Mouse (Mus musculus) hindbrain, embryonic 10.5 days (tissue): Measurements from ENCODE around the gene Tbx3. TPM values are rescaled to one million over a fixed set of nuclear protein-coding genes. Genes with fewer than 3 reads are reported as not detected.
A peak's percentile ranks its signal among the peaks of the same experiment; 100 is the strongest.

Source experiments
- DNase-seq: peaks from one replicate; pipeline ENCODE4 v3.0.0-alpha.2; 2017; ENCODE audit warnings: low spot score
- H3K27ac ChIP-seq: fragments of 300-500 bp; sonication (generic); 2 replicates; pipeline ENCODE4 v1.5.1; 2016; ENCODE audit warnings: mild to moderate bottlenecking, moderate library complexity
- H3K27me3 ChIP-seq: fragments of 300-500 bp; sonication (generic); 2 replicates; pipeline ENCODE4 v1.6.1; 2016; ENCODE audit warnings: mild to moderate bottlenecking; ENCODE audit not compliant: poor library complexity, insufficient read depth, severe bottlenecking
- H3K36me3 ChIP-seq: fragments of 300-500 bp; sonication (generic); 2 replicates; pipeline ENCODE4 v1.6.1; 2016; ENCODE audit warnings: mild to moderate bottlenecking, moderate library complexity
- H3K4me1 ChIP-seq: fragments of 300-500 bp; sonication (generic); replicated peaks from 2 replicates; pipeline ENCODE4 v1.6.1; 2016; ENCODE audit warnings: mild to moderate bottlenecking
- H3K4me3 ChIP-seq: fragments of 300-500 bp; sonication (generic); 2 replicates; pipeline ENCODE4 v1.5.1; 2016; ENCODE audit warnings: mild to moderate bottlenecking, moderate library complexity
- H3K9me3 ChIP-seq: fragments of 300-500 bp; sonication (generic); 2 replicates; pipeline ENCODE4 v1.6.1; 2016; ENCODE audit warnings: mild to moderate bottlenecking, moderate library complexity
- WGBS: fragments of 180-500 bp; shearing (Covaris S2); methylation state at CpG from one replicate; pipeline ENCODE4 v1.1.7; 2016; 5-methylcytosine and 5-hydroxymethylcytosine counted together
- polyA plus RNA-seq: library from polyadenylated mRNA; unstranded; fragments of >200 nt; fragmentation: Nextera tagmentation; extraction: Ambion mirVana; gene quantifications from 2 replicates; pipeline ENCODE4 v1.2.1, GENCODE M21; 2016

Tbx3 gene
- polyA plus RNA-seq, 1 experiment from 2014 or later, result 5.8 TPM

DNA sequence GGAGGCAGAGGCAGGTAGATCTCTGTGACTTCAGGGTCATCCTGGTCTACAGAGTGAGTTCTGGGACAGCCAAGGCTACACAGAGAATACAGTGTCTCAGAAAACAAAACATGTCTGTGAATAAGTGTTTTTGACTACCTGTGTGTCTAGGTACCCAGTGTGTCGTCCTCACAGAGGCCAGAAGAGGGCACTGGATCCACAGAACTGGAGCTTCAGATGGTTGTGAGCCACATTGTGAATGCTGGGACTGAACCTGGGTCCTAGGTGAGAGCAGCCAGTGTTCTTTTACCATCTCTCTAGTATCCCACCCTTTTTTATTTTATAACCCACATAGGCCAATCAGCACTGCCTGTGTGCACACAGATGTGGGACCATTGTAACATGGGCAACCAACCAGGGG lies 32.6 kb downstream of the Tbx3 start:
- no peak for DNase-seq
- Histone ChIP-seq H3K36me3 (no peaks in the 10 kb centered on the region), H3K4me1 (peaks cover 14% of the 10 kb centered on the region; the same call in 1 of the 2 replicates), H3K27ac (no peak overlapping the region), H3K9me3 (no peaks in the 10 kb centered on the region), H3K4me3 (no peak overlapping the region), H3K27me3 (peaks cover 93% of the 10 kb centered on the region)
- WGBS, result 70% methylated on average over 1 of the region's 1 CpGs

- Histone ChIP-seq H3K27me3 (peaks cover 99% of the 10 kb centered on the region), H3K27ac (no peak overlapping the region), H3K9me3 (peaks cover 4% of the 10 kb centered on the region; the same call in 1 of the 2 replicates), H3K4me1 (peaks cover 14% of the 10 kb centered on the region; the same call in 1 of the 2 replicates), H3K4me3 (no peak overlapping the region), H3K36me3 (no peaks in the 10 kb centered on the region)
- WGBS, result 54% methylated on average over 7 of the region's 7 CpGs
- no peak for DNase-seq
Observed at GRCm38 (mm10) chr5:119704900-119705299, 34.4 kb downstream of the Tbx3 start.

GRCm38 (mm10) chr5:119706467-119706866 lies 36.0 kb downstream of the Tbx3 start:
- H3K4me3 ChIP-seq, result peak overlapping the region; percentile 38
- no peaks in the 10 kb centered on the region for H3K36me3 ChIP-seq
- WGBS, result under 1% methylated on average over 17 of the region's 17 CpGs

GRCm38 (mm10) chr5:119708850-119709585 lies 38.5 kb downstream of the Tbx3 start:
- Histone ChIP-seq H3K27me3 (peaks cover 98% of the 10 kb centered on the region), H3K4me3 (no peak overlapping the region), H3K4me1 (peaks cover 14% of the 10 kb centered on the region; the same call in 1 of the 2 replicates), H3K9me3 (peaks cover 8% of the 10 kb centered on the region; the same call in 1 of the 2 replicates), H3K36me3 (no peaks in the 10 kb centered on the region), H3K27ac (no peak overlapping the region)
- WGBS, result 71% methylated on average over 14 of the region's 14 CpGs
- DNase-seq, result no peak

More at GRCm38 (mm10) chr5:119706467-119706866, 36.0 kb downstream of the Tbx3 start:
- Histone ChIP-seq H3K4me1 (peaks cover 14% of the 10 kb centered on the region; the same call in 1 of the 2 replicates), H3K27me3 (peaks cover 100% of the 10 kb centered on the region), H3K27ac (peak overlapping the region; percentile 75), H3K9me3 (peaks cover 7% of the 10 kb centered on the region; the same call in 1 of the 2 replicates)
- peak; percentile 59 for DNase-seq

GRCm38 (mm10) chr5:119709826-119710559 lies 39.5 kb downstream of the Tbx3 start:
- WGBS, result 6% methylated on average over 18 of the region's 18 CpGs
- no peak for DNase-seq
- peaks cover 96% of the 10 kb centered on the region for H3K27me3 ChIP-seq
- H3K27ac ChIP-seq, result no peak overlapping the region
- H3K36me3 ChIP-seq, result no peaks in the 10 kb centered on the region
- peaks cover 8% of the 10 kb centered on the region; the same call in 1 of the 2 replicates for H3K9me3 ChIP-seq
- H3K4me1 ChIP-seq, result peaks cover 14% of the 10 kb centered on the region; the same call in 1 of the 2 replicates
- no peak overlapping the region for H3K4me3 ChIP-seq

DNA sequence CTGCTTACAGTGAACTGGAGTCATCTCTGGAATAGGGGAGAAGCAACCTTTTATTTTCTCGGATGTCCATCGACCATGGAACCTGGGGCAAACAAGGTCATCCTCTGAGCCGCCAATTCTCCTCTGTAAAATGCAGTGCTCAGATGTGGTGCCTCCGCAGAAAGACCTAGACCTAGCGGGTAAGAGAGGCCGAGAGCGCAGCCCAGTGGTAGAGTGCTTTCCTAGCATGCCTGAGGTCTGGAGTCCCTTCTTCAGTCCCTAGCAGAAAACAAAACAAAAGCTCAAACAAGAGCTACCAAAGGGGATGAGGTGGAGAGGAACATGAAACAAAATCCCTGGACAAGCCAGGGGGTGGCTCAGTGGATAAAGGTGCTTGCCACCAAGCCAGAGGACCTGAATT lies 40.3 kb downstream of the Tbx3 start:
- DNase-seq, result peak; percentile 37
- 13% methylated on average over 7 of the region's 7 CpGs for WGBS
- no peak overlapping the region for H3K4me3 ChIP-seq
- H3K4me1 ChIP-seq, result peaks cover 14% of the 10 kb centered on the region; the same call in 1 of the 2 replicates
- peaks cover 8% of the 10 kb centered on the region; the same call in 1 of the 2 replicates for H3K9me3 ChIP-seq
- H3K27ac ChIP-seq, result no peak overlapping the region
- no peaks in the 10 kb centered on the region for H3K36me3 ChIP-seq
- H3K27me3 ChIP-seq, result peaks cover 93% of the 10 kb centered on the region

- Histone ChIP-seq H3K4me1 (peaks cover 7% of the 10 kb centered on the region; the same call in 1 of the 2 replicates), H3K4me3 (no peak overlapping the region), H3K9me3 (peaks cover 8% of the 10 kb centered on the region; the same call in 1 of the 2 replicates), H3K27me3 (peaks cover 91% of the 10 kb centered on the region), H3K36me3 (no peaks in the 10 kb centered on the region), H3K27ac (no peak overlapping the region)
- no peak for DNase-seq
- 86% methylated on average over 5 of the region's 5 CpGs for whole genome bisulfite sequencing
Observed at GRCm38 (mm10) chr5:119711626-119712025, 41.2 kb downstream of the Tbx3 start.

- H3K27me3 ChIP-seq, result peaks cover 82% of the 10 kb centered on the region
- no peak overlapping the region for H3K27ac ChIP-seq
- H3K9me3 ChIP-seq, result peaks cover 8% of the 10 kb centered on the region; the same call in 1 of the 2 replicates
- 9% methylated on average over 22 of the region's 22 CpGs for WGBS
- H3K36me3 ChIP-seq, result no peaks in the 10 kb centered on the region
- DNase-seq, result peak; percentile 83
- H3K4me3 ChIP-seq, result no peak overlapping the region
- H3K4me1 ChIP-seq, result no peaks in the 10 kb centered on the region
Observed at GRCm38 (mm10) chr5:119712679-119713246, 42.3 kb downstream of the Tbx3 start.

DNA sequence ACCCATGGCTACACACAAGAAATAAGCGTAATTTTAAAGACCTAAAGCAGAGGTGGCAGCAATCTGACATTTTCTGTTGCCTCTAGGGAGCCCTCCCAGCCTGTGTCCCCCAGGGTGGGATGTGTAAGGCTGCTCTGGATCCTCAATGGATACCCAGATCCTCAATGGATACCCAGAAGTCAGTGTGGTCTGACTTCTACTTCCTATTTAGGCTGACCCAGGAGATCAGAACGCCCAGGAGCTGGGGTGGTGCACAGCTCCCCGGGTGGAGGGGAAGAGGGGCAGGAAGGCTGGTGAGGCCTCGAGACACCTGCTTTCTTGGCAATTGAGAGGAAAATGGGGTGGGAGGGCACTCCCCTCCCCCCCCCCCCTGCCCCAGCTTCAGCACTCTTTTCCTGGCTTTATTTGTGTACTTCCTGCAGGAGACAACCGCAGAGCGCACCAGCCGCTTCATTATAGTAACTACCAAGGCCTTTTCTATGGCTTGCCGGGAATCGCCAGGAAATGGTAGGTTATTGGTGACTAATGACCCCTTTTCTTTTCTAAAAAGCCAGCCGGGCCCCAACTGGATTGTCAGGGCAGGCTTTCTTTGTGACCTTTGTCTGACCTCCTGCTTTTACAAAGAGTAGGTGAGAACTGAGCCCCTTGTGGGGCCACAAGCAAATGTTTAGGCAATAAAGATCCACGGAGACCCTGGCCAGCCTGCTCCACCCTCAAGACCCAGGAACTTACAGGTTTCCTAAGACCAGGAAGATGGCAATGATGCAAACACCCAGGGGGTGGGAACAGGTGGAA lies 50.2 kb downstream of the Tbx3 start:
- peaks cover 10% of the 10 kb centered on the region; the same call in 1 of the 2 replicates for H3K4me1 ChIP-seq
- no peaks in the 10 kb centered on the region for H3K9me3 ChIP-seq
- H3K36me3 ChIP-seq, result no peaks in the 10 kb centered on the region
- H3K27ac ChIP-seq, result no peak overlapping the region
- no peak for DNase-seq
- WGBS, result 27% methylated on average over 11 of the region's 11 CpGs
- peaks cover 48% of the 10 kb centered on the region for H3K27me3 ChIP-seq
- no peak overlapping the region for H3K4me3 ChIP-seq

DNA sequence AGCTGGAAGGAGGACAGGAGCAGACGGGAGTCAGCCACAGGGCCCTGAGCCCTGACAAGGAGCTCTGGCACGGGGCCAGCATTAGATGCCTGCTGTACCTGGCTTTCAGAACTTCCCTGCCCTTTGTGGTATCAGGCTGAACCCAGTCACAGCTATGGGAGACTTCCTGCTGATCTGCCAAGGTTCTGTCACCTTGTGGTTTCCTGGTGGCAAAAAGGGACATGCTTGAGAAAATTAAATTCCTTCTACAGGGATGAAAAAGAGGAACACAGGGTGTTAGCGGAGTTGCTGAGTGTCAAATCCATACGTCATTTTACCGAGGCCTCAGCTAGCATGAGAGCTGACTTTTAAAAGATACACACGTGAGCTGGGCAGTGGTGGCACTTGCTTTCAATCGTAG lies 62.5 kb downstream of the Tbx3 start:
- H3K4me3 ChIP-seq, result no peak overlapping the region
- no peaks in the 10 kb centered on the region for H3K4me1 ChIP-seq
- peaks cover 8% of the 10 kb centered on the region; the same call in 1 of the 2 replicates for H3K27me3 ChIP-seq
- H3K9me3 ChIP-seq, result peaks cover 6% of the 10 kb centered on the region; the same call in 1 of the 2 replicates
- 80% methylated on average over 7 of the region's 7 CpGs for WGBS
- no peak overlapping the region for H3K27ac ChIP-seq
- DNase-seq, result no peak
- no peaks in the 10 kb centered on the region for H3K36me3 ChIP-seq
